Mouse (Mus musculus) CH12.LX (cell line): ENCODE measurements at regions not wholly inside any gene's neighbourhood (a gene's known extent, or its start where the extent isn't known, plus 50 kb on each side); places are given as distances from the start of the nearest gene placed in this dataset.

ENCODE experiments used
- DNase-seq: peaks from one replicate; pipeline ENCODE4 v3.0.0-alpha.2; 2013; ENCODE audit errors: extremely low read depth
- H3K27ac ChIP-seq: 2 replicates; pipeline ENCODE4 v1.5.1; 2012; ENCODE audit warnings: low read depth, mild to moderate bottlenecking, control low read depth, moderate library complexity; ENCODE audit not compliant: insufficient read depth
- H3K27me3 ChIP-seq: replicated peaks from 2 replicates; pipeline ENCODE3; 2012; ENCODE audit warnings: inconsistent platforms
- H3K36me3 ChIP-seq, 2 experiments: replicated peaks in 1 of 2; 2 replicates each; pipeline versions ENCODE3 to v1.6.1; 2012; ENCODE audit warnings: inconsistent platforms in 1 of 2, low read length in 1 of 2, mild to moderate bottlenecking in 1 of 2, mixed read lengths in 1 of 2, moderate library complexity in 1 of 2; ENCODE audit not compliant: control insufficient read depth in 1 of 2, insufficient read depth in 1 of 2
- H3K4me1 ChIP-seq, 2 experiments: 2 replicates each; pipeline ENCODE4 v1.6.1; 2012; ENCODE audit warnings: inconsistent platforms in 1 of 2, moderate library complexity in 1 of 2; ENCODE audit not compliant: insufficient read depth in 2 of 2, control insufficient read depth in 1 of 2
- H3K4me2 ChIP-seq: 2 replicates; pipeline ENCODE4 v1.6.1; 2012; ENCODE audit warnings: low read depth, mild to moderate bottlenecking, control low read depth; ENCODE audit not compliant: poor library complexity, insufficient read depth, severe bottlenecking
- H3K4me3 ChIP-seq, 3 experiments: fragments of 150-350 bp in 1 of 3; sonication (generic) in 1 of 3; replicated peaks in 1 of 3; 2 replicates each; pipeline versions ENCODE3 to v1.5.1; 2011 to 2012; ENCODE audit warnings: low read depth in 2 of 3, low read length in 2 of 3, mild to moderate bottlenecking in 2 of 3, moderate library complexity in 2 of 3, control low read depth in 1 of 3, improper control_type of control experiment in 1 of 3, inconsistent platforms in 1 of 3, mixed read lengths in 1 of 3; ENCODE audit not compliant: poor library complexity in 1 of 3
- H3K79me2 ChIP-seq: replicated peaks from 2 replicates; pipeline ENCODE4 v1.6.1; 2012; ENCODE audit warnings: mild to moderate bottlenecking, moderate library complexity; ENCODE audit not compliant: control insufficient read depth, poor library complexity, insufficient read depth, severe bottlenecking; ENCODE audit errors: extremely low read depth
- H3K9ac ChIP-seq: 2 replicates; pipeline ENCODE4 v1.6.1; 2012; ENCODE audit warnings: low read depth, mild to moderate bottlenecking, control low read depth, moderate library complexity; ENCODE audit not compliant: insufficient read depth
- H3K9me3 ChIP-seq: replicated peaks from 2 replicates; pipeline ENCODE3; 2012; ENCODE audit warnings: low read length, inconsistent platforms, mixed read lengths
- CHD1 ChIP-seq: IDR thresholded peaks from 2 replicates; pipeline ENCODE4 v1.6.1; 2012; ENCODE audit warnings: low read depth, low read length, improper control_type of control experiment, inconsistent platforms
- CTCF ChIP-seq, 2 experiments: IDR thresholded peaks in 1 of 2; conservative IDR thresholded peaks in 1 of 2; 2 replicates each; pipeline ENCODE4 v1.5.1; 2011 to 2012; ENCODE audit warnings: low read depth in 2 of 2, low read length in 2 of 2, improper control_type of control experiment in 1 of 2, inconsistent platforms in 1 of 2, mild to moderate bottlenecking in 1 of 2, moderate library complexity in 1 of 2
- EP300 ChIP-seq: IDR thresholded peaks from 2 replicates; pipeline ENCODE4 v1.6.1; 2011; ENCODE audit warnings: low read length, improper control_type of control experiment
- ETS1 ChIP-seq: conservative IDR thresholded peaks from 2 replicates; pipeline ENCODE4 v1.6.1; 2012; ENCODE audit warnings: low read depth, mild to moderate bottlenecking, inconsistent platforms, low read length, improper control_type of control experiment, moderate library complexity
- IRF4 ChIP-seq: IDR thresholded peaks from 2 replicates; pipeline ENCODE4 v1.6.1; 2014; ENCODE audit warnings: low read depth, mild to moderate bottlenecking, inconsistent platforms, low read length, improper control_type of control experiment
- JUN ChIP-seq: IDR thresholded peaks from 2 replicates; pipeline ENCODE4 v1.6.1; 2011; ENCODE audit warnings: low read depth, mild to moderate bottlenecking, low read length, improper control_type of control experiment, moderate library complexity; ENCODE audit not compliant: insufficient read depth
- MAX ChIP-seq: IDR thresholded peaks from 2 replicates; pipeline ENCODE4 v1.6.1; 2011; ENCODE audit warnings: low read length, improper control_type of control experiment
- MAZ ChIP-seq: IDR thresholded peaks from 2 replicates; pipeline ENCODE4 v1.6.1; 2012; ENCODE audit warnings: low read depth, mild to moderate bottlenecking, inconsistent platforms, low read length, improper control_type of control experiment, moderate library complexity
- MEF2A ChIP-seq: IDR thresholded peaks from 2 replicates; pipeline ENCODE4 v1.6.1; 2014; ENCODE audit warnings: low read depth, mild to moderate bottlenecking, inconsistent platforms, low read length, improper control_type of control experiment, borderline replicate concordance
- MXI1 ChIP-seq: IDR thresholded peaks from 2 replicates; pipeline ENCODE4 v1.6.1; 2011; ENCODE audit warnings: mild to moderate bottlenecking, low read depth, low read length, improper control_type of control experiment
- MYC ChIP-seq: IDR thresholded peaks from 2 replicates; pipeline ENCODE4 v1.6.1; 2011; ENCODE audit warnings: low read depth, mild to moderate bottlenecking, improper control_type of control experiment, low read length
- POLR2AphosphoS2 ChIP-seq: IDR thresholded peaks from 2 replicates; pipeline ENCODE4 v1.6.1; 2011; ENCODE audit warnings: low read depth, low read length, improper control_type of control experiment
- RAD21 ChIP-seq: IDR thresholded peaks from 2 replicates; pipeline ENCODE4 v1.6.1; 2011; ENCODE audit warnings: low read depth, mild to moderate bottlenecking, low read length, improper control_type of control experiment, moderate library complexity
- RCOR1 ChIP-seq: conservative IDR thresholded peaks from 2 replicates; pipeline ENCODE4 v1.6.1; 2012; ENCODE audit warnings: low read depth, mild to moderate bottlenecking, inconsistent platforms, low read length, improper control_type of control experiment
- TBP ChIP-seq: conservative IDR thresholded peaks from 2 replicates; pipeline ENCODE4 v1.6.1; 2011; ENCODE audit warnings: low read depth, low read length, improper control_type of control experiment
- TCF12 ChIP-seq: IDR thresholded peaks from 2 replicates; pipeline ENCODE4 v1.6.1; 2014; ENCODE audit warnings: low read depth, mild to moderate bottlenecking, inconsistent platforms, low read length, improper control_type of control experiment
- ZC3H11A ChIP-seq: IDR thresholded peaks from 2 replicates; pipeline ENCODE4 v1.6.1; 2012; ENCODE audit warnings: low read depth, mild to moderate bottlenecking, inconsistent platforms, low read length, improper control_type of control experiment
- ZKSCAN1 ChIP-seq: IDR thresholded peaks from 2 replicates; pipeline ENCODE4 v1.6.1; 2012; ENCODE audit warnings: low read depth, inconsistent platforms, low read length, improper control_type of control experiment, borderline replicate concordance
- ZMIZ1 ChIP-seq: IDR thresholded peaks from 2 replicates; pipeline ENCODE4 v1.6.1; 2012; ENCODE audit warnings: low read depth, mild to moderate bottlenecking, inconsistent platforms, low read length, improper control_type of control experiment
- ZNF384 ChIP-seq: IDR thresholded peaks from 2 replicates; pipeline ENCODE4 v1.6.1; 2012; ENCODE audit warnings: low read depth, low read length, improper control_type of control experiment, inconsistent platforms
- dilution Hi-C: fragments of 300-500 bp; cut with MboI; formaldehyde crosslinking; loops from 2 replicates; pipeline ENCODE4 v1.14.3; 2020; ENCODE audit warnings: low sequenced_read_pairs; ENCODE audit not compliant: extremely low pct_unique_long_range_greater_than_20kb, extremely low pct_ligation_motif_present
- in situ Hi-C: fragments of 300-500 bp; cut with MboI; formaldehyde crosslinking; loops from 3 replicates; pipeline ENCODE4 v1.14.3; 2019; ENCODE audit warnings: low sequenced_read_pairs, low pct_ligation_motif_present, low pct_unique_long_range_greater_than_20kb, mixed read lengths

- H3K9ac ChIP-seq: no peak overlapping the region
- no peak overlapping the region for H3K27ac ChIP-seq
- no peaks in the 10 kb centered on the region for H3K36me3 ChIP-seq
- no peaks in the 10 kb centered on the region for H3K4me1 ChIP-seq
- TF ChIP-seq MAZ: no peak
- TF ChIP-seq EP300: no peak
- TF ChIP-seq CTCF (conservative IDR thresholded peaks at IDR 0.05 in 1 of 2, IDR thresholded peaks at IDR 0.05 in 1 of 2; ENCODE audit: low read depth in 2 of 2, low read length in 2 of 2): no peak
- TF ChIP-seq JUN: no peak
- no peak for TF ChIP-seq ZNF384
- no peak for TF ChIP-seq IRF4
- no peak for TF ChIP-seq RCOR1
- TF ChIP-seq RAD21: no peak
- dilution Hi-C loops: no loop called here
- in situ Hi-C loops: no loop called here
- no peak for DNase-seq
- H3K79me2 ChIP-seq: no peaks in the 10 kb centered on the region
- H3K4me2 ChIP-seq: no peak overlapping the region
- peaks cover 2% of the 10 kb centered on the region for H3K27me3 ChIP-seq
- H3K4me3 ChIP-seq: no peak overlapping the region
- peaks cover 12% of the 10 kb centered on the region for H3K9me3 ChIP-seq
Measured at GRCm38 (mm10) chr16:8201306-8201705, 223.6 kb downstream of the Tmem114 start.

- peaks cover 2% of the 10 kb centered on the region for H3K27me3 ChIP-seq
- no peak overlapping the region for H3K4me3 ChIP-seq
- no peak overlapping the region for H3K27ac ChIP-seq
- H3K36me3 ChIP-seq: no peaks in the 10 kb centered on the region
- TF ChIP-seq RAD21 (no peak), MAX (no peak), MXI1 (no peak), MAZ (no peak), ETS1 (no peak), ZKSCAN1 (no peak), TCF12 (no peak), MYC (no peak), POLR2AphosphoS2 (no peak), MEF2A (no peak), ZMIZ1 (no peak), ZC3H11A (no peak), CHD1 (no peak), TBP (no peak)
- peaks cover 12% of the 10 kb centered on the region for H3K9me3 ChIP-seq
- dilution Hi-C loops (no loop called here), in situ Hi-C loops (no loop called here)
- DNase-seq: no peak
- H3K79me2 ChIP-seq: no peaks in the 10 kb centered on the region
- H3K4me2 ChIP-seq: no peak overlapping the region
- H3K4me1 ChIP-seq: no peaks in the 10 kb centered on the region
- no peak overlapping the region for H3K9ac ChIP-seq
Measured at GRCm38 (mm10) chr16:8198771-8199562, 226.0 kb downstream of the Tmem114 start.
